Mouse (Mus musculus) testis, adult 2 months (tissue): ENCODE results near the gene Grap. TPM values are rescaled to one million over a fixed set of nuclear protein-coding genes. Genes with fewer than 3 reads are reported as not detected.

Experiments used
- H3K27ac ChIP-seq: fragments of 200-500 bp; 2 replicates; pipeline ENCODE4 v1.5.1; 2012; ENCODE audit warnings: low read depth, low read length; ENCODE audit not compliant: control insufficient read depth, insufficient read depth
- H3K27me3 ChIP-seq: fragments of 200-500 bp; 2 replicates; pipeline ENCODE4 v1.6.1; 2012; ENCODE audit warnings: mild to moderate bottlenecking, low read length, moderate library complexity; ENCODE audit not compliant: control insufficient read depth, insufficient read depth
- H3K36me3 ChIP-seq: fragments of 200-500 bp; 2 replicates; pipeline ENCODE4 v1.6.1; 2012; ENCODE audit warnings: mild to moderate bottlenecking, low read length; ENCODE audit not compliant: control insufficient read depth, insufficient read depth
- H3K4me1 ChIP-seq: fragments of 200-500 bp; 2 replicates; pipeline ENCODE4 v1.6.1; 2012; ENCODE audit warnings: low read length; ENCODE audit not compliant: control insufficient read depth, insufficient read depth
- H3K4me3 ChIP-seq: fragments of 200-500 bp; 2 replicates; pipeline ENCODE4 v1.5.1; 2012; ENCODE audit warnings: low read depth, mild to moderate bottlenecking, low read length, moderate library complexity, mixed read lengths; ENCODE audit not compliant: control insufficient read depth
- CTCF ChIP-seq: fragments of 200-500 bp; IDR thresholded peaks from 2 replicates; pipeline ENCODE4 v1.5.1; 2012; ENCODE audit warnings: low read depth, mild to moderate bottlenecking, inconsistent platforms, low read length, moderate library complexity; ENCODE audit not compliant: control insufficient read depth, insufficient read depth, insufficient replicate concordance
- POLR2A ChIP-seq: fragments of 200-500 bp; IDR thresholded peaks from 2 replicates; pipeline ENCODE4 v1.6.1; 2012; ENCODE audit warnings: low read depth, mild to moderate bottlenecking, inconsistent platforms, low read length, moderate library complexity; ENCODE audit not compliant: control insufficient read depth
- polyA plus RNA-seq: library from polyadenylated mRNA; depleted of rRNA; stranded (reverse); fragments of >200 nt; gene quantifications from 2 replicates; pipeline ENCODE4 v1.2.3, GENCODE M21; 2012; rRNA removed

Grap gene
- polyA plus RNA-seq, 1 experiment = 2.2 TPM

DNA sequence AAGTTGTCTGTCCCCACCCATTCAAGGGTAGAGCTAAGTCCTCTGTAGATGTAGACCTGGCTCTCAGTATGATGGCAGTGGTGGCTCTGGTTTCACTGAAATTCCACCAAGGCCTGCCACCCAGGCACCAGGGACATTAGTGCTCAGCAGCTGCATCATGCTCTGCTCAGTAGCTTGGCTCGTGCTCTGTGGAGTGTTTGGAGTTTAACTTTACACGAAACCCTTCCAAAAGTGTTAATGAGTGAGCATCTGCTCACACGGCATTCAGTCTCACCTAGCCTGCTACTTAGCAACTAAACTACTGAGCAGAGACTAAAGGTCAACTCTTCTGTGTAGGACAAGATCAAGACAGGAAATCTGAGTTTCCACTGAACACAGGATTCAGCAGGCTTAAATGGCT, 67.6 kb downstream of the Grap start, which contains the start of gene Slc5a10:
Gene Slc5a10, minus strand, starts transcription at position 191 of the 400 bp plus-strand sequence.
- Histone ChIP-seq H3K27me3 (no peaks in the 10 kb centered on the region), H3K27ac (no peak within 1 kb of the TSS), H3K4me3 (no peak within 1 kb of the TSS), H3K36me3 (no peaks in the 10 kb centered on the region), H3K4me1 (no peaks in the 10 kb centered on the region)
- no peak for TF ChIP-seq CTCF
- no peak for TF ChIP-seq POLR2A

DNA sequence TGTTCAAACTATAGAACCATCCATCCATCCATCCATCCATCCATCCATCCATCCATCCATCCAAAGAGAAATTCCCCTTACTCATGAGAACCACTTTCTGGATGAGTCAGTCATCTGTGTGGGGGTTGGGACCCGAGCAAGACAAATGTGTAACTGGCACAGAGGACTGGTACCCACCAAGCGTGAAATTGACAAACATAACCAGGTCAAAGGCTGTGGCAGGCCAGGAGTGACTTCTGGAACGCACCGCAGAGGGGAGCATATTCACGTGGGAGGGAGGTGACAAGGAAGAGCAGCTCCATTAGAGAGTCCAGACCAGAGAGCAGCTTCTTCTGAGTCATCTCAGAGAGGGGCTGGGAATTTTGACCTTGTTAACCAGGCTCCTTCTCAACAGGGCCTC, 69.0 kb downstream of the Grap start:
- H3K27me3 ChIP-seq = no peaks in the 10 kb centered on the region
- H3K36me3 ChIP-seq = no peaks in the 10 kb centered on the region
- H3K4me1 ChIP-seq = no peaks in the 10 kb centered on the region
- no peak for TF ChIP-seq POLR2A
- no peak for TF ChIP-seq CTCF
- H3K27ac ChIP-seq = no peak overlapping the region
- no peak overlapping the region for H3K4me3 ChIP-seq

Other genes with a start within 250 kb of the Grap start
- gene Rnf112, start 199.1 kb upstream of the Grap start, polyA plus RNA-seq = 18.2 and 18.4 TPM in 2 replicates
- 24.6 and 29.5 TPM in 2 replicates for gene Mfap4, start 167.8 kb upstream of the Grap start, polyA plus RNA-seq
- gene Mapk7, start 158.9 kb upstream of the Grap start, polyA plus RNA-seq = 9.6 and 10.6 TPM in 2 replicates
- 295 and 310 TPM in 2 replicates for gene B9d1, start 148.1 kb upstream of the Grap start, polyA plus RNA-seq
- 18.3 and 25.7 TPM in 2 replicates for gene Epn2, start 73.6 kb upstream of the Grap start, polyA plus RNA-seq
- gene Fam83g, start 30.8 kb downstream of the Grap start, polyA plus RNA-seq = 1.1 and 1.3 TPM in 2 replicates
- gene Slc5a10, start 67.6 kb downstream of the Grap start, polyA plus RNA-seq = 0.27 and 0.31 TPM in 2 replicates
- gene Prpsap2, start 108.8 kb downstream of the Grap start, polyA plus RNA-seq = 14.6 and 16.8 TPM in 2 replicates
- 171 and 184 TPM in 2 replicates for gene Ulk2, start 201.8 kb downstream of the Grap start, polyA plus RNA-seq